Mouse (Mus musculus) embryonic facial prominence, embryonic 15.5 days (tissue): ENCODE measurements at regions not wholly inside any gene's neighbourhood (a gene's known extent, or its start where the extent isn't known, plus 50 kb on each side); places are given as distances from the start of the nearest gene placed in this dataset.

Experiments used
- ATAC-seq: fragments of 200-750 bp; cut with Nextera tagmentation; 2 replicates; pipeline ENCODE4 v1.8.0; 2017; ENCODE audit warnings: low read depth, moderate TSS enrichment; ENCODE audit not compliant: insufficient number of reproducible peaks, low FRiP score, low TSS enrichment
- H3K27ac ChIP-seq: fragments of 300-500 bp; sonication (generic); replicated peaks from 2 replicates; pipeline ENCODE4 v1.5.1; 2015; ENCODE audit warnings: mild to moderate bottlenecking, inconsistent platforms
- H3K27me3 ChIP-seq: fragments of 300-500 bp; sonication (generic); 2 replicates; pipeline ENCODE4 v1.6.1; 2015; ENCODE audit warnings: inconsistent platforms
- H3K36me3 ChIP-seq: fragments of 300-500 bp; sonication (generic); 2 replicates; pipeline ENCODE4 v1.6.1; 2015; ENCODE audit warnings: mild to moderate bottlenecking, inconsistent platforms
- H3K4me1 ChIP-seq: fragments of 300-500 bp; sonication (generic); 2 replicates; pipeline ENCODE4 v1.6.1; 2015; ENCODE audit warnings: inconsistent platforms
- H3K4me2 ChIP-seq: fragments of 300-500 bp; sonication (generic); replicated peaks from 2 replicates; pipeline ENCODE4 v1.6.1; 2015; ENCODE audit warnings: mild to moderate bottlenecking, inconsistent platforms
- H3K4me3 ChIP-seq: fragments of 300-500 bp; sonication (generic); replicated peaks from 2 replicates; pipeline ENCODE4 v1.5.1; 2015; ENCODE audit warnings: mild to moderate bottlenecking, inconsistent platforms
- H3K9ac ChIP-seq: fragments of 300-500 bp; sonication (generic); 2 replicates; pipeline ENCODE4 v1.6.1; 2015; ENCODE audit warnings: inconsistent platforms
- H3K9me3 ChIP-seq: fragments of 300-500 bp; sonication (generic); replicated peaks from 2 replicates; pipeline ENCODE4 v1.6.1; 2016; ENCODE audit warnings: inconsistent platforms
- WGBS: fragments of 180-500 bp; shearing (Covaris S2); methylation state at CpG from one replicate; pipeline ENCODE4 v1.1.7; 2015; 5-methylcytosine and 5-hydroxymethylcytosine counted together

DNA sequence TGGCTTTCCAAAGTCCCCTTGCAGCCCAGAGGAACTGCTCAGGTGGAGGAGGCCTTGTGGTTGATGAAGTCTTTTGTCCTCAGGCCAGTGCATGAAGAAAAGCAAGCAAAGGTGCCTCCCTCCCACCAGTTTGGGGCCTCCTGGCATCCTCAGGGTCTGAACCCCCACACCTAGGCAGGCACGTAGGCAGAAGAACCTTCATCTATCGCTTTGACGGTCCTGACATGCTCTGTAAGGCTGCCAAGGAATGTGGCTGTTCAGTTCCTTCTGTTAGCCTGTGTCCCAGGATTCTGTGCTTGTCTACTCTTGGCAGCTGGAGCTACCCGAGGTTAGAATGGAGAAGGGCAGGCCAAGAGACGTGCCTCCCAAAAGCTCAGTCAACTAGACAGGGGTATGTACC lies 197.1 kb upstream of the 3110018I06Rik start:
- no peak overlapping the region for H3K9ac ChIP-seq
- no peak for ATAC-seq
- H3K4me2 ChIP-seq = no peak overlapping the region
- 52% methylated on average over 5 of the region's 5 CpGs for WGBS
- H3K36me3 ChIP-seq = no peaks in the 10 kb centered on the region
- no peak overlapping the region for H3K4me3 ChIP-seq
- no peaks in the 10 kb centered on the region for H3K4me1 ChIP-seq
- no peaks in the 10 kb centered on the region for H3K27me3 ChIP-seq
- no peaks in the 10 kb centered on the region for H3K9me3 ChIP-seq
- H3K27ac ChIP-seq = 0 out of 2 replicates have a peak overlapping the region, but pooled peaks have one; percentile 13

DNA sequence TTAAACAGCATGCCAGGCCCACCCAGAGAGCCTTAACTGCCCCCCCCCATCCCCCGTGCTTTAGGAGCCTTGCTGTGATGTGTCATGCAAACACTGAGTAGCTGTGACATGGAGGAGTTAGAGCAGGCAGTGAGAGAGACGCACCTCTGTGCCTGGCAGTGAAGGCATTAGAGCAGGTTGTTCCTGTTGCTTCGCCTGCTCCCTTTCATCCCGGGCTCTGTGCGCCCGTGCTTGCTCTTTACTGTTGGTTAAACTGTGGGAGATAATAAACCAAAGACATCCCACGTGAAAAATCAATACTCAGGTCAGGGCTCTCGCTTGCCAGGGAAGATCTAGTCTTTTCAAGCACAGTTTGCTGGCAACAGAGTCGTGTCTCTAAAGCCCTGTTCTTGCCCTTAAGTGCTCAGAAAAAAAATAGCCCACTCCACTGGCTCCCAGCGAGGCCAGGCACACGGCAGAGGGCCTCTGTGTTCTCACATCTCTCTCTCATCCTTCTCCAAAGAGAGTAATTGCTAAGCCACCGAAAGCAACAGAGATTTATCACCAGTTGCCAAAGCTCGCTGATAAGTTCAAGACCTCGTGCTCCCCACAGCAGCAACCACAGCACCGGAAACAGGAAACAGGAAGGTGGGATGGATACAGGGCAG lies 181.2 kb upstream of the 3110018I06Rik start:
- no peak for ATAC-seq
- Histone ChIP-seq H3K9me3 (no peaks in the 10 kb centered on the region), H3K4me2 (no peak overlapping the region), H3K9ac (no peak overlapping the region), H3K36me3 (no peaks in the 10 kb centered on the region), H3K4me1 (no peaks in the 10 kb centered on the region), H3K27ac (no peak overlapping the region), H3K27me3 (no peaks in the 10 kb centered on the region), H3K4me3 (no peak overlapping the region)
- 46% methylated on average over 15 of the region's 15 CpGs for WGBS

DNA sequence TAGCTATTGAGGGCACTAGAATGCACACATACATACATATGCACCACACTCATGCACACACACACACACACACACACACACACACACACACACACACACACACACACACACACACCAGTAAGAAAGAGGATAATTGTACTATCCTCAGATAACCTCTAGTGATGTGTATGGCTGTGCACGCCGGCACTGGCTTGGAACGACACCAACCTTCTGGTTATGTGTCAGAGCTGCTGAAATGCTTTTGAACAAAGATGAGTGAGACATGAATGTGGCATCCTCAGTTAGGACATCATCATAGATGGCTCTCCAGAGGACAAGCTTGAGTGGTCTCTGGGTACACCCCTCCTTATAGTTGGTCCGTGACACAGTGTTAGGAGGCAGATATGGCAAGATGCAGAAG lies 173.0 kb upstream of the 3110018I06Rik start:
- Histone ChIP-seq H3K27ac (no peak overlapping the region), H3K9me3 (no peaks in the 10 kb centered on the region), H3K9ac (no peak overlapping the region), H3K36me3 (no peaks in the 10 kb centered on the region), H3K27me3 (no peaks in the 10 kb centered on the region), H3K4me3 (no peak overlapping the region), H3K4me2 (no peak overlapping the region), H3K4me1 (no peaks in the 10 kb centered on the region)
- 91% methylated on average over 4 of the region's 4 CpGs for WGBS
- ATAC-seq = no peak

DNA sequence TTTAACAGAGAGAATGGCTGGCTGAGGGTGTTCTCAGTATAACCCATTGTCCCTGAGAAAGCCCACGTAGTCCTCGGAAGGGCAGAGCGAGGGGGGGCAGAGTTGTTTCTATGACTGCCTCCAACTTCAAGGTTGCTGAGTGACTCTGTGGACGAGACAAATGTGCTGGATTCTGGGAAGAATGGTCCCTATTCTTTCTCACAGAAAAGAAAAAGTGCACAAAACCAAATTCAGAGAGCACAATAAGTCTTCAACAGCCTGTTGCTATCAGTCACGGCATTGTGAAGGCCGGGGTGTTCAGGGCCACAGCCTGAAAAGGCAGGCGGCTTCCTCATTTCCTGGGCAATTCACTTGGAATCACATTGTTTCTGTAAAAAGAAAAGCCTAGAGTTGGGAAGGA lies 165.6 kb upstream of the 3110018I06Rik start:
- Histone ChIP-seq H3K9ac (no peak overlapping the region), H3K27ac (no peak overlapping the region), H3K36me3 (no peaks in the 10 kb centered on the region), H3K4me2 (no peak overlapping the region), H3K9me3 (no peaks in the 10 kb centered on the region), H3K27me3 (no peaks in the 10 kb centered on the region), H3K4me1 (no peaks in the 10 kb centered on the region), H3K4me3 (no peak overlapping the region)
- ATAC-seq = no peak
- WGBS = 69% methylated on average over 7 of the region's 7 CpGs

DNA sequence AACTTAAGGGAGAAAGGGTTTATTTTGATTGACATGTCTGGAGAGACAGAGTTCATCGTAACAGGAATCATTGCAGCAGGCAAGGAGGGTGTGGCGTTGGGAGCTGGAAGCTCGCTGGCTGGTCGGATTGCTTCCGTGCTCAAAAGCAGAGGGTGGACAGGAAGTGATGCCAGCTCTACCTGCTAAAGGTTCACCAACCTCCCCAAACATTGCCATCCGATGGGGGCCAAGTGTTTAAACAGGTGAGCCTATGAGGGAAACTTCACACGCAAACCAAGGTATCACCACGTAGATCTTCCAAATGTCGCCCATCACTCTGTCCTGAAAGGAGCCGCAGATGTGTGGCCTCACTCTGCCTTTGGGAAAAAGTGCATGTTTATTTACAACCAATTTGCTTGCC lies 162.3 kb upstream of the 3110018I06Rik start:
- ATAC-seq = no peak
- WGBS = 92% methylated on average over 10 of the region's 10 CpGs
- Histone ChIP-seq H3K9ac (no peak overlapping the region), H3K9me3 (no peaks in the 10 kb centered on the region), H3K27me3 (no peaks in the 10 kb centered on the region), H3K36me3 (no peaks in the 10 kb centered on the region), H3K4me1 (peaks cover 13% of the 10 kb centered on the region; the same call in 1 of the 2 replicates), H3K27ac (no peak overlapping the region), H3K4me3 (no peak overlapping the region), H3K4me2 (no peak overlapping the region)

DNA sequence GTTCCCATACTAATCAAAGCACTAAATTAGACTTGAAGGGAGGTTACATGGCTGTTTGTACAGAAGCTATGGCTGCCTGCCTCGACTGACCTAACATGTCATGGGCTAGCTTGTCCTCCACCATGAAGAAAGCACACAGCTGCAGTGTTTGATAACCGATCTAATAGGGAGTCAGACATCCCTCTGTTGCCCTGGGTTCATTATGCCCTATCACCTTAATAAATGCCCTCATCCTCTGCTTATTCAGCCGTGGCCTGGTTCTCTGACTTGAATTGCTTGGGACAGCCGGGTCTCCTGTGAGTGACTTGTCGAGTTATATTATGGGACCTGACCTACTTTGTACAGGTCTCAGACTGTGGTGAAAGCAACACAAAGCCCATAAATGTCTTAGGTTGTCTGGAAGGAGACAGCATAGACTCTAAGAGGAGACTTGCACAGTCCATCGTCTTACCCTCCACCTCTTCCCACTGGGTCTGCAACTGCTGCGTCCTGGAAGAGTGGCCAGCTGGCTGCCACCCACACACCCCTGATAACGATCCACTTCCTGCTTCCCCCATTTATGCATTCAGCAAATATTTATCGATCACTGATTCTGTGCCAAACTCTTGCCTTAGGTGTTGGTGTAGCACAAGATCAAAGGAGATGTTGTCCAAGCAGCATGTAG lies 161.2 kb upstream of the 3110018I06Rik start:
- H3K9ac ChIP-seq = no peak overlapping the region
- peaks cover 13% of the 10 kb centered on the region; the same call in 1 of the 2 replicates for H3K4me1 ChIP-seq
- H3K4me2 ChIP-seq = no peak overlapping the region
- H3K4me3 ChIP-seq = no peak overlapping the region
- no peaks in the 10 kb centered on the region for H3K9me3 ChIP-seq
- no peaks in the 10 kb centered on the region for H3K36me3 ChIP-seq
- 77% methylated on average over 9 of the region's 9 CpGs for WGBS
- no peak for ATAC-seq
- H3K27ac ChIP-seq = no peak overlapping the region
- no peaks in the 10 kb centered on the region for H3K27me3 ChIP-seq

DNA sequence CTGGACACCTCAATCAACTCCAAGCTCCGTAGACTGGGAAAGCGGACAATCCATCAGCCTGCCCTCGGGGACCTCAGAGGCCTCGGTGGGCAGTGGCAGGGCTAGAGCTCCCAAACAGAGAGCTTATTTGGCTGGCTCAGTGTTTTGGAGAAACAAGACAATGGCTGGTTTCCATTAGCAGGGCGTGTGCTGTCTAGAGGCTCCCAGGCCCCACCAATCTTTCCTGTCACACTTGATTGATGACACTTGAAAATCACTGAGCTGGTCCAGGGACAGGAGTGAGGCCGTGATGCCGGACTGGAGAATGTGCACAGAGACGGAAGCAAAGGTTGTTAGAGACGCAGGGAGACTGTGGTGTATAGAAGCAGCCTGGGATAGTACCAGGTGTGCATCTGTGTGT lies 159.4 kb upstream of the 3110018I06Rik start:
- Histone ChIP-seq H3K27me3 (no peaks in the 10 kb centered on the region), H3K9ac (no peak overlapping the region), H3K36me3 (no peaks in the 10 kb centered on the region)

DNA sequence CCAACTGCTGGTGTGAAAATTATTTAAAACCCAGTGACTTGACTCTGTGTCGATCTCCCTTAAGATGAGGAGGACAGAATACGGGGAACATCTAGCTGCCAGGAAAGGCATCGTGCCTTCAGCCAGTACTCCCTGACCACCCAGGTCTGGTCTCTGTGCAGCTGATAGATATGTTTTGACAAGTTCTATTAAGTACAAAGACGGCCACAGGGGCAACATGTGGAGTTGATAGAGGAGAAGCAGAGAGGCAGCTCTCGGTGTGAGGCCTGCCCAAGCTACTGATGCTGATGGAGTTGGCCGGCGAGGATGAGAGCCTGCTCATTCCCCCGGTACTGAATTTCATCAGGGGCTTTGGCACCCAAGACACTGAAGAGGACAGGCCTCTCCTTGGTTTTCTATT lies 154.1 kb upstream of the 3110018I06Rik start:
- Histone ChIP-seq H3K9ac (no peak overlapping the region), H3K27me3 (no peaks in the 10 kb centered on the region), H3K4me3 (no peak overlapping the region), H3K4me2 (no peak overlapping the region), H3K36me3 (no peaks in the 10 kb centered on the region), H3K9me3 (no peaks in the 10 kb centered on the region), H3K27ac (no peak overlapping the region), H3K4me1 (peaks cover 15% of the 10 kb centered on the region)
- WGBS = 31% methylated on average over 8 of the region's 8 CpGs
- ATAC-seq = no peak

More for the DNA sequence above, 159.4 kb upstream of the 3110018I06Rik start:
- no peak for ATAC-seq
- peaks cover 13% of the 10 kb centered on the region; the same call in 1 of the 2 replicates for H3K4me1 ChIP-seq
- no peaks in the 10 kb centered on the region for H3K9me3 ChIP-seq
- WGBS = 21% methylated on average over 9 of the region's 9 CpGs
- no peak overlapping the region for H3K4me2 ChIP-seq
- H3K4me3 ChIP-seq = no peak overlapping the region
- no peak overlapping the region for H3K27ac ChIP-seq

DNA sequence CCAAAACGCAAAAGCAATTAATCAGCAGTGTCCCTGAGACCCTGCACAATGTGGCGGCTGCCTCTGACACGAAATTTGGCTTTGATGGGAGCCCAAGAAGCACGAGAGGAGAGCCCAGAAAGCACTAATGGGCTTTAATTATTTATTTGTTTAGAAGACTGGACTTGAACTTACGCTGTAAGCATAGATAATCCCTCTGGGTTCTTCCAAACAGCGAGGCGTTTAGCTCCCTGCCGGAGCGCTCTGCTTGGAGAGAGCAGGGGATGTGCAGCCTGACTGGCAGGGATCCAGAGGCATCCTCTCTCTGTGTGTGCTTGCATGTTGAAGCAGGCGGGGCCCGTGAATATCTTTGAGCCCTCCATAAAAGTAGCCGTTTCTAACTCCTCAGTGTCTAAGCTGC lies 153.3 kb upstream of the 3110018I06Rik start:
- Histone ChIP-seq H3K4me2 (0 out of 2 replicates have a peak overlapping the region, but pooled peaks have one; percentile 1), H3K9ac (no peak overlapping the region), H3K36me3 (no peaks in the 10 kb centered on the region), H3K9me3 (no peaks in the 10 kb centered on the region), H3K27me3 (no peaks in the 10 kb centered on the region), H3K4me3 (no peak overlapping the region), H3K27ac (peak overlapping the region; percentile 60), H3K4me1 (peaks cover 11% of the 10 kb centered on the region; the same call in 1 of the 2 replicates)
- 28% methylated on average over 12 of the region's 12 CpGs for WGBS
- ATAC-seq = no peak

DNA sequence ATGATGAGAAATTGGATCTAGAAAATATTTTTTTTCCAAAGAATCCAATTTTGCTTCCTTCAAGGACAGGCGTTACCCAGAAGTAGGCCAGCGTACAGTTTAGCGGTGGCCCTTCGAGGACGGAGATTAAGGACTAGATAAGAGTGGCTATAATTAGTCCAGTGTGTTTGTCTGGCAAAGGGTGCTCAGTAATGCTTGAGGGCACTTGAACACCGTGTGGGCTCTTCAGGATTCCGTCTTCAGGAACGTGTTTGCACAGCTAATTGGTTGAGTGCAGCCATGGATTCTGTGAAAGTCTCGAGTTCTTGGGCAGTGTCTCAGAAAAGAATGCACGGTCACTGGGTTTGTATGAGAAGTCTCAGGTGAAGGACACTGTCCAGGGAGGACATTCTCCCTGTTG lies 149.7 kb upstream of the 3110018I06Rik start:
- Histone ChIP-seq H3K36me3 (no peaks in the 10 kb centered on the region), H3K9me3 (no peaks in the 10 kb centered on the region), H3K4me1 (peaks cover 11% of the 10 kb centered on the region; the same call in 1 of the 2 replicates), H3K9ac (no peak overlapping the region), H3K4me2 (no peak overlapping the region), H3K27ac (no peak overlapping the region), H3K27me3 (no peaks in the 10 kb centered on the region), H3K4me3 (no peak overlapping the region)
- WGBS = 57% methylated on average over 10 of the region's 10 CpGs
- ATAC-seq = no peak

DNA sequence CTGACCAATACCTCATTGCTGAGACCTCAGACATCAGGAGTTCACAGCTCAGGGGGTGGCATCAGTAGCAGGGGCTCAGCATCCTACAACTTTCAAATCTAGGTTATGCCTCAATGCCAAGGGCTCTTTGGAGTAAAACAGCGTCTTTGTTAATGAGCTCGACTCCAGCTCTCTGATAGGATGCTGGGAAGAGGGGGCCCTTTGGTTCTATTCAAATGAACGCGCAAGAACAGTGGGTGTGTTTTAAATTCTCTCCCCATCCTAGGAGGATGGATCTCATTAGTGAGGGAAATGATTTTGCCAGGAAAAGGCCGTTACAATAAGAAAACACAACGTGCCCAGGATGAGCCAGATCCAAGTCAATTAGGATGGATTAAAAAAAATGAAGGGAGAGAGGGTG lies 132.2 kb upstream of the 3110018I06Rik start:
- 49% methylated on average over 6 of the region's 6 CpGs for WGBS
- Histone ChIP-seq H3K4me3 (no peak overlapping the region), H3K4me2 (no peak overlapping the region), H3K27me3 (no peaks in the 10 kb centered on the region), H3K4me1 (0 out of 2 replicates have a peak, but pooled peaks cover 11% of the 10 kb centered on the region), H3K9ac (no peak overlapping the region), H3K27ac (no peak overlapping the region), H3K9me3 (no peaks in the 10 kb centered on the region), H3K36me3 (no peaks in the 10 kb centered on the region)
- no peak for ATAC-seq

DNA sequence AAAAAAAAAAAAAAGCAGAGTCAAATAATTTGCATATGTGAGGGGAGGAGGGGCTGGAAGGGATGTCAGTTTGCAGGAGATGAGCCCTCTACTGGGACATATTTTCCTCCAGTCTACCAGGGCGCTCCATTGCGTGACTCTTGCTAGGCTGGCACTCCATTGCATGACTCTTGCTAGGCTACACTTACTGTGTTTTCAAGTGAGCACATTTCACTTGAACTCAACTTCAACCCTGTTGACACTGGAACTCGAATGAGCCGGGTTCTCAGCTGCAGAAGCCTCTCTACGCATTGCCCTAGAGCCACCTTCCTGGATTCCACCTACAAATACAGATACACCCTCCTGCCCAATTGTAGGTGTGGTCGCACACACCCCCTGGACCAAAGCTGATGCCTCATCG lies 131.5 kb upstream of the 3110018I06Rik start:
- Histone ChIP-seq H3K36me3 (no peaks in the 10 kb centered on the region), H3K27ac (no peak overlapping the region), H3K9me3 (no peaks in the 10 kb centered on the region), H3K27me3 (no peaks in the 10 kb centered on the region), H3K4me3 (no peak overlapping the region), H3K4me2 (no peak overlapping the region), H3K4me1 (0 out of 2 replicates have a peak, but pooled peaks cover 11% of the 10 kb centered on the region), H3K9ac (no peak overlapping the region)
- no peak for ATAC-seq
- 78% methylated on average over 7 of the region's 7 CpGs for WGBS
